Mouse (Mus musculus): Measurements from ENCODE around the gene Adamtsl5.

GRCm38 (mm10) chr10:80357994-80358639 lies 9.9 kb upstream of the Adamtsl5 start:
- TF ChIP-seq EP300 (optimal IDR thresholded peaks at IDR 0.05) (no peak), CTCF (IDR thresholded peaks at IDR 0.05; ENCODE audit: low read depth) (peak; percentile 46; the same call in 1 of the 2 replicates)
